Mouse (Mus musculus) myocyte (in vitro differentiated cells): ENCODE measurements around the gene D730048I06Rik.

Experiments
- CEBPB ChIP-seq: IDR thresholded peaks from 2 replicates; pipeline ENCODE4 v1.6.1; 2011; ENCODE audit warnings: mild to moderate bottlenecking, moderate library complexity; ENCODE audit not compliant: poor library complexity, insufficient read depth, severe bottlenecking
- E2F4 ChIP-seq: IDR thresholded peaks from one replicate; pipeline ENCODE4 v1.6.1; 2011; ENCODE audit warnings: mild to moderate bottlenecking, control low read depth, moderate library complexity; ENCODE audit not compliant: insufficient read depth
- MAX ChIP-seq: IDR thresholded peaks from one replicate; pipeline ENCODE4 v1.6.1; 2011; ENCODE audit warnings: low read depth, mild to moderate bottlenecking, control low read depth
- MYOD1 ChIP-seq, 3 experiments: IDR thresholded peaks; one replicate each; pipeline ENCODE4 v1.6.1; 2011; ENCODE audit warnings: control low read depth in 2 of 3, low read depth in 2 of 3, mild to moderate bottlenecking in 2 of 3, moderate library complexity in 1 of 3; ENCODE audit not compliant: insufficient read length in 2 of 3, control insufficient read depth in 1 of 3
- MYOG ChIP-seq, 3 experiments: IDR thresholded peaks; one replicate each; pipeline ENCODE4 v1.6.1; 2011; ENCODE audit warnings: control low read depth in 2 of 3, low read depth in 2 of 3, mild to moderate bottlenecking in 2 of 3; ENCODE audit not compliant: insufficient read length in 2 of 3, control insufficient read depth in 1 of 3, insufficient read depth in 1 of 3
- POLR2A ChIP-seq: IDR thresholded peaks from one replicate; pipeline ENCODE4 v1.6.1; 2011; ENCODE audit warnings: low read depth, mild to moderate bottlenecking, control low read depth, moderate library complexity; ENCODE audit not compliant: insufficient read length
- REST ChIP-seq: IDR thresholded peaks from one replicate; pipeline ENCODE4 v1.6.1; 2011; ENCODE audit warnings: mild to moderate bottlenecking, control low read depth, moderate library complexity; ENCODE audit not compliant: insufficient read depth, insufficient read length
- SRF ChIP-seq: IDR thresholded peaks from one replicate; pipeline ENCODE4 v1.6.1; 2011; ENCODE audit warnings: low read depth; ENCODE audit not compliant: control insufficient read depth, insufficient read length
- TCF12 ChIP-seq: IDR thresholded peaks from one replicate; pipeline ENCODE4 v1.6.1; 2011; ENCODE audit warnings: mild to moderate bottlenecking, control low read depth; ENCODE audit not compliant: poor library complexity, insufficient read depth, severe bottlenecking
- TCF3 ChIP-seq: IDR thresholded peaks from one replicate; pipeline ENCODE4 v1.6.1; 2011; ENCODE audit warnings: low read depth, control low read depth; ENCODE audit not compliant: insufficient read length
- USF1 ChIP-seq: IDR thresholded peaks from one replicate; pipeline ENCODE4 v1.6.1; 2011; ENCODE audit warnings: low read depth, mild to moderate bottlenecking, control low read depth, moderate library complexity

DNA sequence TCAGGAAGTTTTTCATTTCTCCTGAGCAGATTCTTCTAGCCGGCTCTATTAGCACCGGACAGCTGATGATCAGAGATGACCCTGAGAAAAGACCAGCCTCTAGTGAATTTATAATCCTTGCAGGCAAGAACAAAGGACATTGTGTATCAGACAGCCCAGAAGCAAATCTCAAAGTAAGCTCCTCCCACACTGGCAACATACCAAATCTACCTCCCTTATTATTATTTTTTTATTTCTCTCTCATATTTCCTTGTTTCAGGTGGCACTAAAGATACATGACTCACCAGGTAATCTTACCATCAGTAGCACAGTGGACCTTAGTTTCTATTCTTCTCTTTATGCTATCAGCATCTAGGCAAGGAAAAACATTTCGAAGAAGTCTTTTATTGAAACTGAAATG lies at the start of gene D730048I06Rik, which contains the start of gene Gm27235:
- TF ChIP-seq POLR2A (no peak), CEBPB (no peak), MAX (no peak), MYOG (IDR thresholded peaks at IDR 0.05; ENCODE audit: control insufficient read depth in 1 of 3, insufficient read depth in 1 of 3, insufficient read length in 2 of 3, low read depth in 2 of 3) (no peak), USF1 (no peak), REST (no peak), TCF12 (no peak), SRF (no peak), MYOD1 (IDR thresholded peaks at IDR 0.05; ENCODE audit: control insufficient read depth in 1 of 3, insufficient read length in 2 of 3, low read depth in 2 of 3) (no peak), TCF3 (no peak), E2F4 (no peak)
